Mouse (Mus musculus): ENCODE results near the gene Bcorl1. TPM values are rescaled to one million over a fixed set of nuclear protein-coding genes. Genes with fewer than 3 reads are reported as not detected.

Bcorl1 gene
- polyA plus RNA-seq, 1 experiment from 2014 or later = 4.0 TPM

- peaks cover 14% of the 10 kb centered on the region for H3K4me1 ChIP-seq
- WGBS = 21% methylated on average over 16 of the region's 21 CpGs
- H3K4me3 ChIP-seq = peak overlapping the region; percentile 50
- H3K27me3 ChIP-seq (ENCODE audit: low read depth, poor library complexity, severe bottlenecking) = peaks cover 73% of the 10 kb centered on the region
- H3K9me3 ChIP-seq (replicated peaks) = peaks cover 9% of the 10 kb centered on the region; the same call in 1 of the 2 replicates
- no peaks in the 10 kb centered on the region for H3K36me3 ChIP-seq
- DNase-seq (ENCODE audit: low spot score) = no peak
- H3K27ac ChIP-seq (replicated peaks) = 0 out of 2 replicates have a peak overlapping the region, but pooled peaks have one; percentile 46
Measured at GRCm38 (mm10) chrX:48454495-48454878, 113.3 kb downstream of the Bcorl1 start.

GRCm38 (mm10) chrX:48455018-48455417 is 113.9 kb downstream of the Bcorl1 start:
- 31% methylated on average over 9 of the region's 9 CpGs for WGBS
- Histone ChIP-seq H3K27ac (replicated peaks) (no peak overlapping the region), H3K4me3 (no peak overlapping the region), H3K36me3 (no peaks in the 10 kb centered on the region), H3K4me1 (peaks cover 9% of the 10 kb centered on the region), H3K27me3 (ENCODE audit: low read depth, poor library complexity, severe bottlenecking) (peaks cover 71% of the 10 kb centered on the region), H3K9me3 (replicated peaks) (peaks cover 9% of the 10 kb centered on the region; the same call in 1 of the 2 replicates)
- no peak for DNase-seq (ENCODE audit: low spot score)

DNA sequence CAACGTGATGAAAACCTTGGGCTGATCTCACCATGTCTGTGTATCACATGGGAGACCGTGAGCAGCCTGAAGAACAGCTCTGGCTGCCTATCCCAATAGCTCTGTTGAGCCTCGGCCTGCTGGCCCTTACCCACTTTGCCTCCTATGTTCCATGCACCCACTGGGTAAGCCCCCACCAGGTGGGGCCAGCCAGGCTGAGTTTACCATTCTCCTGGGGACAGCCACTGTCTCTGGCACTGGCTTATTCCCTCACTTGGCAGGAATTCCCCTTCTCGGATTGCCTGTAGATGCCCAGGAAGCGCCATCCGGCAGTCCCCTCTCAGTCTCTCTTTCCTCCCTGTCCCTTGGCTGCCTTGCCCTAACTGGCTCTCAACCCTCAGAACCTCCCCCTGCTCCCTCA is 115.8 kb downstream of the Bcorl1 start:
- H3K27me3 ChIP-seq (ENCODE audit: low read depth, poor library complexity, severe bottlenecking) = peaks cover 53% of the 10 kb centered on the region
- H3K4me1 ChIP-seq = peaks cover 4% of the 10 kb centered on the region; the same call in 1 of the 2 replicates
- H3K27ac ChIP-seq (replicated peaks) = no peak overlapping the region
- no peak overlapping the region for H3K4me3 ChIP-seq
- DNase-seq (ENCODE audit: low spot score) = no peak
- H3K36me3 ChIP-seq = no peaks in the 10 kb centered on the region
- WGBS = 72% methylated on average over 6 of the region's 6 CpGs
- H3K9me3 ChIP-seq (replicated peaks) = peaks cover 9% of the 10 kb centered on the region; the same call in 1 of the 2 replicates

Other genes starting within 250 kb of the Bcorl1 start
- 1.9 and 2.2 TPM in 2 replicates for gene Xpnpep2, start 232.6 kb upstream of the Bcorl1 start, polyA plus RNA-seq (2016; fragmentation: Nextera tagmentation; extraction: Ambion mirVana)
- 1.3 and 1.5 TPM in 2 replicates for gene Sash3, start 194.9 kb upstream of the Bcorl1 start, polyA plus RNA-seq (2016; fragmentation: Nextera tagmentation; extraction: Ambion mirVana)
- 2.2 and 3.4 TPM in 2 replicates for gene Zdhhc9, start 132.5 kb upstream of the Bcorl1 start, polyA plus RNA-seq (2016; fragmentation: Nextera tagmentation; extraction: Ambion mirVana)
- 19.7 and 22.8 TPM in 2 replicates for gene Utp14a, start 84.5 kb upstream of the Bcorl1 start, polyA plus RNA-seq (2016; fragmentation: Nextera tagmentation; extraction: Ambion mirVana)
- gene Elf4, start 121.8 kb downstream of the Bcorl1 start, polyA plus RNA-seq (2016; fragmentation: Nextera tagmentation; extraction: Ambion mirVana) = 1.8 and 2.0 TPM in 2 replicates
- gene Aifm1, start 172.2 kb downstream of the Bcorl1 start, polyA plus RNA-seq (2016; fragmentation: Nextera tagmentation; extraction: Ambion mirVana) = 72.0 and 73.1 TPM in 2 replicates
- 11.1 and 19.1 TPM in 2 replicates for gene Rab33a, start 177.9 kb downstream of the Bcorl1 start, polyA plus RNA-seq (2016; fragmentation: Nextera tagmentation; extraction: Ambion mirVana)